In the genomic region with DNA sequence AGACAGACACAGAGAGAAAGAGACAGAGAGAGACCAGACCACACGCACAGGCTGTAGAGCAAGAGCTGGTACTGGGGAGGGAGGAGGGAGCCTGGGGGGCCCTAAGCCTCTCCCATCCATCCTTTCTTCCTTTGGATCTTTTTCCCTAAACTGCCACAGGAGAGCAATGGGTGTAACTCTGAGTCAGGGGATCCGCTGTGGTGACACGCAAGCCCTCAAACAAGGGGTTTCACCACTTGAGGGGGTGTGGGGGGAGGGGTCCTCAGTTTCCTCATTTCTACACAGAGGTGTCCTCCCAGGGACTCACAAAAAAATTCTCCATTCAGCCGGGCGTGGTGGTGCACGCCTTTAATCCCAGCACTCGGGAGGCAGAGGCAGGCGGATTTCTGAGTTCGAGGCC, we compare ENCODE assay signal across 1 mouse cellular context.
TF ChIP-seq lines count a peak whose summit lies in the region.

No protein-coding gene starts in this region.

TF ChIP-seq in MEL, 35 proteins besides CTCF, POLR2A, EP300 and RAD21 (continued from another document):
- no peak for TF ChIP-seq HCFC1 (IDR thresholded peaks at IDR 0.05; ENCODE audit: low read depth, low read length)
- no peak for TF ChIP-seq USF2 (IDR thresholded peaks at IDR 0.05; ENCODE audit: borderline replicate concordance in 1 of 2, insufficient read depth in 1 of 2, low read depth in 1 of 2, low read length in 2 of 2)
- TF ChIP-seq TCF12 (IDR thresholded peaks at IDR 0.05; ENCODE audit: low read depth, low read length) = no peak
- TF ChIP-seq NELFE (IDR thresholded peaks at IDR 0.05; ENCODE audit: low read depth, low read length) = no peak
- TF ChIP-seq CHD2 (IDR thresholded peaks at IDR 0.05; ENCODE audit: low read length) = no peak
- TF ChIP-seq ZNF384 (IDR thresholded peaks at IDR 0.05; ENCODE audit: low read depth, low read length) = no peak
- TF ChIP-seq POLR2AphosphoS2 (IDR thresholded peaks at IDR 0.05; ENCODE audit: low read length) = no peak
- TF ChIP-seq SIN3A (IDR thresholded peaks at IDR 0.05; ENCODE audit: low read length) = no peak
- TF ChIP-seq ELF1 (IDR thresholded peaks at IDR 0.05; ENCODE audit: low read depth, low read length) = no peak
- TF ChIP-seq CHD1 (IDR thresholded peaks at IDR 0.05; ENCODE audit: low read depth, low read length) = no peak
